Mouse (Mus musculus): ENCODE results near the gene Stk25. TPM values are rescaled to one million over a fixed set of nuclear protein-coding genes. Genes with fewer than 3 reads are reported as not detected.
"Not testable (repeated sequence)": the region's sequence is repeated elsewhere in the genome, so short reads cannot be mapped to it uniquely, and the experiment has no call there.

Gene Stk25
- 10 to 100 TPM; 83.8 to 86.6 TPM for total RNA-seq (2021)
- long read RNA-seq, experiment 1, full-length matches to known transcripts: 59 of 66 reads
- long read RNA-seq, experiment 1, partial matches to known transcripts: 3 of 66 reads
- long read RNA-seq, experiment 1, other reads (novel, unspliced or antisense): 4 of 66 reads
- long read RNA-seq, experiment 2, full-length matches to known transcripts: 18 of 26 reads
- long read RNA-seq, experiment 2, partial matches to known transcripts: 3 of 26 reads
- long read RNA-seq, experiment 2, other reads (novel, unspliced or antisense): 5 of 26 reads

DNA sequence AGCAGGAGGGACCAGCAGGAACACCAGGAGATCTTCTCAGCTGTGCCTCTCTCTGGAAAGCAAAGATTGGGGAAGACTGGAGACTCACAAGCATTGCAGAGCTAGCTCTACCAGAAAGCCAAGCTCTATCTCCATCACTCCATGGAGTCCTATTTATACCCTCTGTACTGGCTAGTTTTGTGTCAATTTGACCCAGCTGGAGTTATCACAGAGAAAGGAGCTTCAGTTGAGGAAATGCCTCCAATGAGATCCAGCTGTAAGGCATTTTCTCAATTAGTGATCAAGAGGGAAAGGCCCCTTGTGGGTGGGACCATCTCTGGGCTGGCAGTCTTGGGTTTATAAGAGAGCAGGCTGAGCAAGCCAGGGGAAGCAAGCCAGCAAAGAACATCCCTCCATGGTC, at the start of gene Stk25:
Gene Stk25 (minus strand): TSS at position 101 of the 400 bp plus-strand sequence.
- DNase-seq: not testable (repeated sequence)

DNA sequence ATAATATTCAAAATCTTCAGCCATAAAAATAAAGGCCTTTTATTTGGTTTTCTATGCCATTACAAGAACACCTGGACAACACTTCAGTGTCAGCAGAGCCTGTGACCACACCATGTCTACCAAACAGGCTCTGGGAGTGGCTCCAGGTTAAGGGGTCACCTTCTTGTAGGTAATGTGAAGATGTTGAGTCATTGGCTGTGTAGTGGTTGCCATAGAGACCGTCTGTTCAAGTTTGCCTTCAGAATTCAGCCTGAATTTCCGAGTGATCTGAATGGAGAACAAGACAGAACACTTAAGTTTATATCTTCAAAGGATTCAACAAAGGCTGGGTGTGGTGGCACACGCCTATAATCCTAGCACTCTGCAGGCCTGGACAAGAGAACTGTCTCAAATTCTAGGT, 46.9 kb upstream of the Stk25 start:
- DNase-seq: no peak

GRCm38 (mm10) chr1:93704341-93704740, 45.9 kb upstream of the Stk25 start:
- no peak for DNase-seq

DNA sequence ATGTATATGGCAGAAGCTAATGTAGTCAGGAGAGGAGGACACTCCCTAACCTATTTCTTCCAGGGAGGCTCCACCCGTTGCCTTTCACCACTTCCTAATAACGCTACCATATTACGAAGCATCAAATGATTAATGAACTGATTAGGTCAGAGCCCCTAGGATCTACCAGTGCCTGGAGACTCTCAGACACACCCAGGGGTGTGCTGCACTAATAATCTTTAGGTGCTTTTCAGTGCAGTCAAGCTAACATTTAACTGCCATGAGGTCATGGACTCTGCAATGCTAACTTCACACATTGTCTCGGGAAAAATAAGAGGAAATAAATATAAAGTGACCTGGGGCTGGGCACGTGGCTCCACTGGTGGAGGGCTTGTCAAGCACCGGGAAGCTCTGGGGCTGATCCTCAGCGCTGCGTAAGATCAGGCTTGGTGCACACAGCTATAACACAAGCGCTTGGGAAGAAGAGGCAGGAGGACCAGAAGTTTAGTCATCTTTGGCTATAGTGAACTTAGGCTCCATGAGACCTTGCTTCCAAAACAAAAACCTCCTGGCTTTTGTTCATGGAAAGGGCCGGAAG, 45.1 kb upstream of the Stk25 start:
- no peak for DNase-seq

GRCm38 (mm10) chr1:93702106-93702505, 43.6 kb upstream of the Stk25 start:
- no peak for DNase-seq

- no peak for DNase-seq
Observed at GRCm38 (mm10) chr1:93699159-93699558, 40.7 kb upstream of the Stk25 start.

- no peak for DNase-seq
Observed at GRCm38 (mm10) chr1:93697317-93697716, 38.9 kb upstream of the Stk25 start.

DNA sequence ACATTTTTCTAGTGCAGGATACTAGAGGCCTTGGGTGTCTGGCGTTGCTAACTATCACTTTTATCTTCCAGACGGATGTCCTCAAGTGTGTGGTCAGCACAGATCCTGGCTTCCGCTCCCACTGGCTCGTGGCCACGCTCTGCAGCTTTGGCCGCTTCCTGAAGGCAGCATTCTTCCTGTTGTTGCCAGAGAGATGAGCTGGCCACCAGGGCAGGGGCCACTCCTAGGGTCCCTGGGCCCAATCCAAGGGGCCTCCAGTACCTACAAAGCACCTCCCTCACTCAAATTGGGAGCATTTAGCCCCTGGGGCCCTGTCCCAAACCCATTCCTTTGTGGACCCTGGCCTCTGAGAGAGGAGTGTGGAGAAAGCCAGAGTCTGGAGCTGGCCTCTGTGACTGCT, 36.5 kb upstream of the Stk25 start:
- DNase-seq: peak; percentile 77 to 89

DNA sequence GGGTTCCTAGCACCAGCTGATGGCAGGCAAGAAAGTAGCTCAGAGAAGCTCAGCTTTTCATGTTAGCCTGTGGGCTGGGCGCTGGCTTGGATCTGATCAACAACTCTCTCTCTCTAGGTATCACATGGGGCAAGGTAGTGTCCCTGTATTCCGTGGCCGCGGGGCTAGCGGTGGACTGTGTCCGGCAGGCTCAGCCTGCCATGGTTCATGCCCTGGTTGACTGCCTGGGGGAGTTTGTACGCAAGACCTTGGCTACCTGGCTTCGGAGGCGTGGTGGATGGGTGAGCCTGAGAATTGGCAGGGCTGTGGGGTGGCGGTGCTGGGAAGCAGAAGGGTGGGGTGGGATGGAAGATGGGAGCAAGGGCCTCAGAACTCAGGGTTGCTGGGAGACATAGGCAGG, 35.5 kb upstream of the Stk25 start:
- no peak for DNase-seq

- no peak for DNase-seq
Observed at GRCm38 (mm10) chr1:93693502-93693901, 35.0 kb upstream of the Stk25 start.

GRCm38 (mm10) chr1:93692773-93693172, 34.3 kb upstream of the Stk25 start:
- no peak for DNase-seq

DNA sequence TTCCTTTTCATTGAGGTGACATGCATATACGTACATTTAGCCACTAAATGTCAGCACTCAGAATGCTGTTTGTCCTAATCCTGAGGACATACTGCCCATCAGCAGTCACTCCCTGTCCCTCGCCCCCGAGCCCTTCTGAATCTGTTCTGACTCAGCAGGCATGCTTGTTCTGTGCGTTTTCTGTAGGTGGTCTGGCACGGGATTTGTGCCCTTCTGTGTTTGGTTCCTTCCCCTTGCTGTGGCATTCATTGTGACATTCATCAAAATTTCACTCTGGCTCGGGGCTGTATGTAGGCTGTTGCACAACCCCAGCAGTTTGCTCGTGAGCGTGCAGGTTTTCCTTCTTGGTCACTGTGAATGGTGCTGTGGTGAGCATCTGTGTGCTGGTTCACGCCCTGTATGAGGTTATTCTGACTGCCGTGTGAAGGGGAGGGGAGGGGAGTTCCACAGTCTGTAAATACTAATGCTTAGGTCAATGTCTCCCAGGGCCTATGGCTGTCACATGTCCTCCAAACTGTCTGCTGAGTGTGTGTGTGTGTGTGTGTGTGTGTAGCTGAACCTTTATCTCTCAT, 33.4 kb upstream of the Stk25 start:
- DNase-seq: no peak

GRCm38 (mm10) chr1:93691106-93691505, 32.6 kb upstream of the Stk25 start:
- no peak for DNase-seq

DNA sequence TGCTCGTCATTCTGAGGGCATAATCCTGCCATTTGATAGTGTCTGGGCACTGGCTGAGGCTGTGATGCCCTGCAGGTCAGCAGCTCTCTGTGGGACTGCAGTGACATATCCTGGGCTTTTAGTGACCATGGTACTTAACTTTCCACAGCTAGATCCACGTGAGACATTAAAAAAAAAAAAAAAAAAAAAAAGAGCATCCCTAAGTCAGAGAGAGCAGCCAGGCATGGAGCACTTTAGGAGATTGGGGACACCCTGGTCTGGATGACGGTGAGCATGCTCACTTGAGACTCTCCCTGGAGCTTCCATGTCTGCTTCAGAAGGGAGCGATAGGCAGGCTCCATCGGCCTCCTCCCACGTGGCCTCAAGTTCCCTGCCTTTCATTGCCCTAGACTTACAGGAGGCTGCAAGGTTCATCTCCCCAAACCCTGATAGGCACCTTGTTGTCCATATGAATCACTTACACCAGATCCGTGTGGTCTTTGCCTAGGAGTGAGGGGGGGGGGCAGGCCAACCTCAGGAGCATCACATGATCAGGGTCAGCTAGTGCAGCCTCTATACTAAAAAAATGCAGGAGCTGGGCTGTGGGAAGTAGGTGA, 31.5 kb upstream of the Stk25 start:
- no peak for DNase-seq

DNA sequence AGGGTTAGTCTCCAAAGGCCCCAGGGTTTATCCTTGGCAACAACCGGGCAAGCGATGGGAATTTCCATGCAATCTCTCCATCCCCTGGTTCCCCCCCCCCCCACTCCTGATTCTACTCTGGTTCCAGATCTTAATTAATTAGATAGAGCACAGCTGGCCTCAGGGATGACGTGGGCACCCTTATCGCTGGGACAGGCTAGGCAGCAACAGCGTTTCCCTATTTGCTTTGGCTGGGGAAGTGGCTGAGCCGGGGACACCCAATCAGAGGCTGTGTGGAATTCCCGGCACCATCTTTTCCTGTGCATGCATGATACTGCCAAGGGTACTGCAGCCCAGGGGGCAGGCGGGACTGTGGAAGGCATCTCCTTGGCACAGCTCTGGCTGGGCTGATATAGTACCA, 29.7 kb upstream of the Stk25 start:
- DNase-seq: peak; percentile 53 to 73

DNA sequence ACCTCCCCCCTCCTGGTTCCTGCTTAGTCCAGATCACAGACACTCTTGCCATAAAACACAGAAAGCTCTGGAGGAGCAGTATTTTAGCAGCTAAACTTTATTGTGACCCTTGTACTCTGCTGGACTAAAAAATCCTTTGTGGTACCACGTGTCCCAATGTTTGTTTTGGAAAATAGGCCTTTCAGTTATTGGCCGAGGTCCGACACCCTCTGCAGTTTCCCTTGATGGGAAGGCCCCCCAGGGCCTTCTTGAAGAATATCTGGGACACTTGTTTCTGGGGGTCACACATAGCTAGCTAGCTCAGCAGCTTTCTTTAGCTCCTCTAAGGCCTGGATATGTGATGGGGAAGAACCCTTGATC, 28.5 kb upstream of the Stk25 start:
- peak; percentile 42 to 56 for DNase-seq

GRCm38 (mm10) chr1:93686245-93686960, 27.9 kb upstream of the Stk25 start:
- peak; percentile 53 to 56 for DNase-seq

GRCm38 (mm10) chr1:93685401-93686244, 27.2 kb upstream of the Stk25 start, which contains the start of gene Bok:
TSS of gene Bok (plus strand) at chr1:93685660.
- peak; percentile 87 to 90 for DNase-seq

DNA sequence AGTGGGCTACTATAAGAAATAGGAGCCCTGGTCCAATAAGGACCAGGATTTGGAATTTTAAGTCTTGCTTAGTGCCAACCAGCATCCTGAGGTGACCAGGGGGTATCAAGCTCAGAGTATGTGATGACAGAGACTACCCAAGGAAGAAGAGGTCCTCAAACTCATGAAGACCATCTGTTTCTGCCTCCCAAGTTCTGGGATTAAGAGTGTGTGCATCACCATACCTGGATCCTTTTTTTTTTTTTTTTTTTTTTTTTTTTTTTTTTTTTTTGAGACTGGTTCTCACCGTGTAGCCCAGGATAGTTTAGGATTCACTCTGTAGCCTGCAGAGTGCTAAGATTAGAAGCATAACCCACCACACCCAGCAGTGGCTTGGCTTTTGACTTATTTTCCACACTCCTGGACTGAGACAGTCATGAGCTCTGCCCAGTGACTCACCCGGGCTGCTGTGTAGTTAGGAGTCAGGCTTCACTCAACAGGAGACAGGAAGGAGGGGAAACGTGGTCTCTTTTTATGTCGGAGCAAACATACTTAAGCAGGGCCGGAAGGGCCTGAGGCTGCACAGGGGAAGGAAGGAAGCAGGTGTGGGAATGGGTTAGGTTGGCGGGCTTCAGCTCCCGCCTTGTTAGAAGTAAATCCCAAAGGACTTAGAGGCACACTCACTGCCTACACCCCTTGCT, 21.6 kb upstream of the Stk25 start:
- peak; percentile 56 to 86 for DNase-seq

GRCm38 (mm10) chr1:93678386-93678785, 19.9 kb upstream of the Stk25 start:
- DNase-seq: peak; percentile 69 to 71

DNA sequence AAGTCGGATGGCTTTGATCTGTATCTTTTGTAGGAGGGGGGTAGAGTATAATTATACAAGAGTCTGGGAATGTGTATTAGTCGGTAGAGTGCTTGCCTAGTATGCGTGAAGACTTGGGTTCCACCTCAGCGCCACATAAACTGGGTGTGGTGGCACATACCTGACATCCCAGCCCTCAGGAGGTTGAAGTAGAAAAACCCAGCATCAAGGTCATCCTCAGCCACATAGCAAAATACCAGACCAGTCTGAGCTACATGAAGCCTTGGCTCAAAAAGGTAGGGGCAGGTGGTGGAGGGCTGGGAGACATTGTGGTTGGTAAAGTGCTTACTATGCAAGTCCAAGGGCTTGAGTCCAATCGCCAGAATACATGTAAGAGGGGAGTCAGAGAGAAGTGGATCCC, 14.2 kb upstream of the Stk25 start:
- DNase-seq: no peak
